Mouse (Mus musculus) G1E (cell line): ENCODE measurements around the gene Arhgap18. TPM values are rescaled to one million over a fixed set of nuclear protein-coding genes. Genes with fewer than 3 reads are reported as not detected.

Source experiments
- ATAC-seq: 2 replicates; pipeline ENCODE4 v1.8.0; 2016; ENCODE audit warnings: mild to moderate bottlenecking; ENCODE audit not compliant: insufficient number of reproducible peaks, poor library complexity, low FRiP score, severe bottlenecking; ENCODE audit errors: extremely low read depth
- DNase-seq: peaks from one replicate; pipeline ENCODE4 v3.0.0; 2012; ENCODE audit warnings: low spot score
- H3K27me3 ChIP-seq: 2 replicates; pipeline ENCODE4 v1.6.1; 2012; ENCODE audit warnings: mild to moderate bottlenecking, low read length, inconsistent platforms; ENCODE audit not compliant: insufficient read depth
- H3K36me3 ChIP-seq: replicated peaks from 2 replicates; pipeline ENCODE3; 2012; ENCODE audit warnings: mild to moderate bottlenecking, inconsistent platforms
- H3K4me1 ChIP-seq: 2 replicates; pipeline ENCODE4 v1.6.1; 2012; ENCODE audit warnings: low read depth, low read length, inconsistent platforms, mixed read lengths; ENCODE audit not compliant: insufficient read depth
- H3K4me3 ChIP-seq: 2 replicates; pipeline ENCODE4 v1.5.1; 2012; ENCODE audit warnings: low read depth, mild to moderate bottlenecking, inconsistent platforms, low read length, moderate library complexity, mixed read lengths
- H3K9me3 ChIP-seq: replicated peaks from 2 replicates; pipeline ENCODE4 v1.6.1; 2012; ENCODE audit warnings: inconsistent platforms
- CTCF ChIP-seq: IDR thresholded peaks from 2 replicates; pipeline ENCODE4 v1.5.1; 2012; ENCODE audit warnings: low read depth, low read length, inconsistent platforms, mixed read lengths
- GATA1 ChIP-seq: IDR thresholded peaks from 2 replicates; pipeline ENCODE4 v1.6.1; 2012; ENCODE audit warnings: borderline replicate concordance, low read length, inconsistent platforms, mixed read lengths
- GATA2 ChIP-seq: IDR thresholded peaks from 2 replicates; pipeline ENCODE4 v1.6.1; 2012; ENCODE audit warnings: low read depth, low read length, inconsistent platforms, borderline replicate concordance
- POLR2AphosphoS5 ChIP-seq: IDR thresholded peaks from 2 replicates; pipeline ENCODE4 v1.6.1; 2012; ENCODE audit warnings: low read depth, low read length, inconsistent platforms; ENCODE audit not compliant: insufficient replicate concordance
- TAL1 ChIP-seq: conservative IDR thresholded peaks from 2 replicates; pipeline ENCODE4 v1.6.1; 2012; ENCODE audit warnings: low read depth, low read length, inconsistent platforms, mixed read lengths
- polyA plus RNA-seq: library from polyadenylated mRNA; stranded (reverse); fragments of >175 nt; gene quantifications from 2 replicates; pipeline ENCODE4 v1.2.3, GENCODE M21; 2012
- total RNA-seq, 2 experiments: library from RNA; stranded (forward) in 1 of 2; stranded (reverse) in 1 of 2; fragments of 200-1000 nt in 1 of 2; fragments of >200 nt in 1 of 2; fragmentation: Nextera tagmentation in 1 of 2; gene quantifications; 2 replicates each; pipeline ENCODE4 v1.2.3; 2014 to 2017

Gene Arhgap18
- total and polyA plus RNA-seq, 3 experiments: 0.03 to 5.0 TPM; not detected in 1

DNA sequence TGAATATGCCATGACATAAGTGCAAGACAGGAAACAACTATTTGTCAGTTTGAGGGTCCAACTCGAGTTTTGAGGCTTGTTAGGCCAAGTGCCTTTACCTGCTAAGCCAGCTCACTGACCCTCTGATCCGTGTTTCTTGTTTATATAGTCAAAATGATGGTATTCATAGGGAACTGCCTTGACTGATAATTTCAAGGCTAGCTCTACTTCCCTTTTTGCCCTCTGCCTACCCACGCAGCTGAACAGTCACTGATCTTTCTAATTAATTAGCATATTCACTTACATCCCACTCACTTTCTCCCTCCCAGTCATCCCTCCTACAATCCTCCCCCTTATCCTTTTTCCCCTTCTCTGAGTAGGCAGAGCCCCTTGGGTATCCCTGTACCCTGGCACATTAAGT, 2.4 kb upstream of the Arhgap18 start:
- DNase-seq (no peak), ATAC-seq (no peak)
- Histone ChIP-seq H3K36me3 (no peaks in the 10 kb centered on the region), H3K4me1 (no peaks in the 10 kb centered on the region), H3K27me3 (no peaks in the 10 kb centered on the region), H3K4me3 (no peak overlapping the region), H3K9me3 (peaks cover 7% of the 10 kb centered on the region; the same call in 1 of the 2 replicates)
- TF ChIP-seq CTCF (no peak), GATA2 (no peak), TAL1 (no peak), GATA1 (no peak), POLR2AphosphoS5 (no peak)

DNA sequence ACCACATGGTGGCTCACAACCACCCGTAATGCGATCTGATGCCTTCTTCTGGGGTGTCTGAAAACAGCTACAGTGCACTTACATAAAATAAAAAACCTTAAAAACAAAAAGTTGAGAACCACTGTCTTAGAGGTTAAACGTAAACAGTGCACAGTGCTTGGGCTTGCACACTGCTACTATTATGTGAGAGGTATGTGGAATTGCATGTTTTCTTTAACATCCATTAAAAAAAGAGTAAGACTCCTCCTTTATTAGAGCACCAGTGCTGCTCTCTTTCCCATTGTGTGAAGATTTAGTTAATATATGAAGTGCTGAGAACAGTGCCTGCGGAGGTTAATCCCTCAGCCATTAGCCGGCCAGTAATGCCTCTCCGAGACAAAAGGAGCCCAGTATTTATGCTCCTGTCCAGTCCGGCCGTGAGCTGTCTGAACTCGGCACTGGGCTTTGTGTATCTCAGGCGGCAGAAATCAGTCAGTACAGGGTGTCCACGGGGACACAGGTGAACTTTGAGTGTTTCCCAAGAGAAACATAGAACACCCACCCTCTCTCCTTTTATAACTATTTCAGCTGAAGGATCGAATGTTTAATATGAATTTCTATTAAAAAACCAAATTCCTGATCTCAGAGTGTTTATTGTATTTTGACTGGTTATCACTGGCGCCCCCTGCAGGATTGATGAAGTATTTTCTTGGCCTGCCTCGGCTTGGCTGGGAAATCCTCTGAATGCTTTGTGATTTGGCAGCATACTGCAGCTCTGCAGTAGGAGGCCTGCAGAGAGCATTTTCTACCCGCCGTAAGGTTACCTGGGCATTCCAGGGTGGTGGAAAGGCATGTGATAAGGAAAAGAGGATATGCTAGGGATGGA, 925 bp upstream of the Arhgap18 start:
- no peaks in the 10 kb centered on the region for H3K36me3 ChIP-seq
- no peaks in the 10 kb centered on the region for H3K4me1 ChIP-seq
- no peak for TF ChIP-seq CTCF
- TF ChIP-seq GATA2: no peak
- TF ChIP-seq GATA1: no peak
- no peak for TF ChIP-seq POLR2AphosphoS5
- no peak for TF ChIP-seq TAL1
- H3K4me3 ChIP-seq: no peak overlapping the region
- DNase-seq (no peak), ATAC-seq (no peak)
- H3K27me3 ChIP-seq: no peaks in the 10 kb centered on the region
- H3K9me3 ChIP-seq: peaks cover 5% of the 10 kb centered on the region; the same call in 1 of the 2 replicates

DNA sequence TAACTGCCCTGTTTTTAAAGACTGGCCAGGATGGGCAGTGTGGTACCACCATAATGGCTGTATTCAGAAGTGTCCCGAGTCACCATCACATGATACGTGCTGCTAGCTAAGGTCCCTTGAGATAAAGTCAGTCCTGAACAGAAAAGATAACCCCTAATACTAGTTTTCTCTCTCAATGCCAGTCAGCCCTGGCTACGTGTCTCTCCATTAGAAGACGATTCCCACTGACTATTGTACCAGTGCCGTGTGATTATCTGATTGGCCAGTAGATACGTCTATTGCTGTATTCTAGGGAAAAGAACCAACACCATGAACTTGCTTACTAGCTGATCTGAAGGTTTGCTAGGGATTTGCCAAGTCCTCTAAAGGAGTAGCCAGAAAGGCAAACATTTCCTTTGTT, 785 bp downstream of the Arhgap18 start:
- DNase-seq: no peak
- no peaks in the 10 kb centered on the region for H3K36me3 ChIP-seq
- H3K4me3 ChIP-seq: no peak overlapping the region
- ATAC-seq: no peak
- H3K27me3 ChIP-seq: no peaks in the 10 kb centered on the region
- peaks cover 5% of the 10 kb centered on the region; the same call in 1 of the 2 replicates for H3K9me3 ChIP-seq
- TF ChIP-seq CTCF (no peak), GATA2 (no peak), GATA1 (no peak), POLR2AphosphoS5 (no peak), TAL1 (no peak)
- no peaks in the 10 kb centered on the region for H3K4me1 ChIP-seq

DNA sequence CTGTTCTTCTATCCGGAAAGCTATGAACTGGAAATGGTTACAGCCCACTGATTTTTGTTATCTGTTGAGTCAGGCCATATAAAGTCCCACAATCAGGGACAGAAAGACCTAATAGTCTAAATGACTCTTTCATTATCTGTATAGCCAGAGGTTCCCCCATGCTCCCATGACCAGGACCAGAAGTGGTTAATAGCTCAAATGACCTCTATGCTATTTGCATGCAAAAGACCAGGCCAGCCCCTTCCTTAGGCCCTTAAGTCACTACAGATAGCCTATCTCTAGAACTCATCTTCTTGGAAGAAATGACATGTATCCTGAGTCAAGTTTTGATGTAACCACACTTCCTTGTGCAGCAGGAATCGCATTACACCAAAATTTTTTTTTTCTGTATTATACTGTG, 4.0 kb downstream of the Arhgap18 start:
- Histone ChIP-seq H3K4me1 (no peaks in the 10 kb centered on the region), H3K4me3 (no peak overlapping the region), H3K36me3 (no peaks in the 10 kb centered on the region), H3K9me3 (peaks cover 4% of the 10 kb centered on the region; the same call in 1 of the 2 replicates), H3K27me3 (no peaks in the 10 kb centered on the region)
- TF ChIP-seq POLR2AphosphoS5 (no peak), GATA1 (no peak), CTCF (no peak), GATA2 (no peak), TAL1 (no peak)
- DNase-seq (no peak), ATAC-seq (no peak)

DNA sequence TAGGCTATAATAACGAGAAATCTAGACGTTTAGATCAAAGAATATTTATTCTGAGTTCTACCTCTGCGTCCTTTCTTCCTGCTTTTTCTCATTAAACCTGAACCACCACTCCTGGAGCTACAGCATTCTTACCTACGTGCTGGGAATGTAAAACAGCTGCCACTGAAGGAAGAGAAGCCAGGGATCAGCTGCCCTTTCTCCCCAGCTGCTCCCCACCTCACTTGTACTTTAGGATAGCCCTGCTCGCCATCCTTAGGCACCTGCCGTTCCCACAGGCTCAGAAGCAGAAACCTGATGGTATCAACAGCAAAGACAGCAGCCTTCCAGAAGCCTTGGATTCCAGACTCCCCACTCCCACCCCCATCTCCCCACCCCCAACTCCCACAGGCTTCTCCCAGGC, 6.2 kb downstream of the Arhgap18 start:
- no peak for DNase-seq
- no peaks in the 10 kb centered on the region for H3K4me1 ChIP-seq

DNA sequence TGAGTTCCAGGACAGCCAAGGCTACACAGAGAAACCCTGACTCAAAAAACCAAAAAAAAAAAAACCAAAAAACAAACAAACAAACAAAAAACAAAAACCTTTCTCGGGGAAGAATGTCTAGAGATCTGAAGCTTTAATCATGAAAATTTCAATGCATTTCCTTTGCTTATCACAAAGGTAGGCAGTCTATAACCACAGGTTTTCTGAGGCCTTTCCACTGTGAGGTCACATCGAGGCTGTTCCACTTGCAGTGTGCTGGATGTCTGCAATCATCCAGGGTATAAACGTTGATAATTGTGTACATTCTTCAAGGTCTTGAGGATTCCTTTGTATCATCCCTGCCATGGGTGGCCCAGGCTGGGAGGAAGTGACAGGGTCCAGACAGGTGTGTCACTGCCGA, 7.9 kb downstream of the Arhgap18 start:
- Histone ChIP-seq H3K4me1 (no peaks in the 10 kb centered on the region), H3K4me3 (no peak overlapping the region), H3K27me3 (no peaks in the 10 kb centered on the region), H3K36me3 (no peaks in the 10 kb centered on the region), H3K9me3 (0 out of 2 replicates have a peak, but pooled peaks cover 2% of the 10 kb centered on the region)
- DNase-seq: no peak
- no peak for ATAC-seq
- TF ChIP-seq POLR2AphosphoS5 (no peak), GATA2 (no peak), GATA1 (no peak), CTCF (no peak), TAL1 (no peak)

More for the DNA sequence above, 6.2 kb downstream of the Arhgap18 start:
- Histone ChIP-seq H3K36me3 (no peaks in the 10 kb centered on the region), H3K27me3 (no peaks in the 10 kb centered on the region), H3K4me3 (no peak overlapping the region), H3K9me3 (0 out of 2 replicates have a peak, but pooled peaks cover 2% of the 10 kb centered on the region)
- TF ChIP-seq GATA1 (no peak), TAL1 (no peak)
- no peak for ATAC-seq
